Mouse (Mus musculus) gastrocnemius, adult 2 months (tissue): ENCODE data around the gene Flad1. TPM values are rescaled to one million over a fixed set of nuclear protein-coding genes. Genes with fewer than 3 reads are reported as not detected.

Experiments
- DNase-seq: peaks from one replicate; pipeline ENCODE4 v3.0.0; 2022
- H3K27ac ChIP-seq: fragments of 200-600 bp; 2 replicates; pipeline ENCODE4 v1.8.1; 2022; ENCODE audit warnings: mild to moderate bottlenecking
- H3K4me3 ChIP-seq: fragments of 200-600 bp; 2 replicates; pipeline ENCODE4 v1.8.1; 2022; ENCODE audit warnings: mild to moderate bottlenecking, moderate library complexity
- CTCF ChIP-seq: fragments of 200-600 bp; IDR thresholded peaks from 2 replicates; pipeline ENCODE4 v1.8.1; 2022; ENCODE audit warnings: antibody characterized with exemption, mild to moderate bottlenecking, moderate library complexity
- intact Hi-C: fragments of 180-260 bp; cut with DNase I; formaldehyde crosslinking; loops from one replicate; pipeline ENCODE4 v1.15.1; 2025
- long read RNA-seq, 2 experiments: library from polyadenylated mRNA; stranded (forward); transcript quantifications; one replicate each; pipeline ENCODE4 v2.0.0; 2021
- total RNA-seq, 2 experiments: library from RNA; stranded (reverse); gene quantifications; 2 replicates each; pipeline ENCODE4 v1.2.3; 2021

The Flad1 gene
- total RNA-seq, result 10 to 100 TPM; 40.8 to 56.4 TPM
- long read RNA-seq, experiment 1, transcript Flad1-202 (8 exons, 2,238 nt), result minor isoform, 15 of 55 reads
- long read RNA-seq, experiment 1, transcript Flad1-204 (8 exons, 2,892 nt), result major isoform, 22 of 55 reads
- long read RNA-seq, experiment 1, partial matches to known transcripts, result 5 of 55 reads
- long read RNA-seq, experiment 1, other reads (novel, unspliced or antisense), result 13 of 55 reads
- long read RNA-seq, experiment 2, transcript Flad1-202 (8 exons, 2,238 nt), result minor isoform, 7 of 43 reads
- long read RNA-seq, experiment 2, transcript Flad1-204 (8 exons, 2,892 nt), result major isoform, 18 of 43 reads
- long read RNA-seq, experiment 2, partial matches to known transcripts, result 1 of 43 reads
- long read RNA-seq, experiment 2, other reads (novel, unspliced or antisense), result 16 of 43 reads

GRCm38 (mm10) chr3:89411490-89412393 is at the start of gene Flad1:
Gene Flad1, minus strand, starts transcription at chr3:89411870.
- peak; percentile 95 for DNase-seq
- intact Hi-C loops, result loop anchor here (2.0 kb wide), 1 partner anchor 15 kb away; no protein-coding TSS in a partner anchor
- Histone ChIP-seq H3K4me3 (peak within 1 kb of the TSS; percentile 91), H3K27ac (peak within 1 kb of the TSS; percentile 91)
- no peak for TF ChIP-seq CTCF

GRCm38 (mm10) chr3:89458965-89459807 is 47.5 kb upstream of the Flad1 start:
- DNase-seq, result peak; percentile 96
- no peak for TF ChIP-seq CTCF
- Histone ChIP-seq H3K27ac (peak overlapping the region; percentile 89), H3K4me3 (peak overlapping the region; percentile 91)
- intact Hi-C loops, result no loop called here

GRCm38 (mm10) chr3:89458372-89458964 is 46.8 kb upstream of the Flad1 start:
- TF ChIP-seq CTCF, result no peak
- H3K27ac ChIP-seq, result peak overlapping the region; percentile 89
- intact Hi-C loops, result no loop called here
- H3K4me3 ChIP-seq, result peak overlapping the region; percentile 91
- DNase-seq, result no peak

- peak; percentile 80 for DNase-seq
- intact Hi-C loops, result no loop called here
- peak; percentile 70 for TF ChIP-seq CTCF
- Histone ChIP-seq H3K4me3 (no peak overlapping the region), H3K27ac (no peak overlapping the region)
Observed at GRCm38 (mm10) chr3:89456726-89457665, 45.3 kb upstream of the Flad1 start.

- no peak for TF ChIP-seq CTCF
- H3K4me3 ChIP-seq, result no peak overlapping the region
- intact Hi-C loops, result no loop called here
- no peak for DNase-seq
- H3K27ac ChIP-seq, result no peak overlapping the region
Observed at GRCm38 (mm10) chr3:89455786-89456285, 44.2 kb upstream of the Flad1 start.

GRCm38 (mm10) chr3:89454401-89455177 is 42.9 kb upstream of the Flad1 start, which contains the start of gene Pmvk:
Gene Pmvk, plus strand, starts transcription at chr3:89454541.
- intact Hi-C loops, result loop anchor here (5.0 kb wide), 1 partner anchor 33 kb away; no protein-coding TSS in a partner anchor
- Histone ChIP-seq H3K4me3 (no peak within 1 kb of the TSS), H3K27ac (no peak within 1 kb of the TSS)
- no peak for DNase-seq
- no peak for TF ChIP-seq CTCF

- no peak for DNase-seq
- TF ChIP-seq CTCF, result no peak
- intact Hi-C loops, result loop anchor here (5.0 kb wide), 1 partner anchor 35 kb away; no protein-coding TSS in a partner anchor
- no peak overlapping the region for H3K4me3 ChIP-seq
- no peak overlapping the region for H3K27ac ChIP-seq
Observed at GRCm38 (mm10) chr3:89451916-89452315, 40.2 kb upstream of the Flad1 start.

- DNase-seq, result peak; percentile 78
- peak; percentile 86 for TF ChIP-seq CTCF
- H3K27ac ChIP-seq, result peak overlapping the region; percentile 63; the same call in 1 of the 2 replicates
- intact Hi-C loops, result no loop called here
- H3K4me3 ChIP-seq, result no peak overlapping the region
Observed at GRCm38 (mm10) chr3:89449541-89449940, 37.9 kb upstream of the Flad1 start.

- intact Hi-C loops, result no loop called here
- no peak overlapping the region for H3K4me3 ChIP-seq
- DNase-seq, result peak; percentile 82
- peak overlapping the region; percentile 63 for H3K27ac ChIP-seq
- no peak for TF ChIP-seq CTCF
Observed at GRCm38 (mm10) chr3:89448720-89449537, 37.3 kb upstream of the Flad1 start.
